Mouse (Mus musculus) limb, embryonic 11.5 days (tissue): ENCODE data around the gene Sec13. TPM values are rescaled to one million over a fixed set of nuclear protein-coding genes. Genes with fewer than 3 reads are reported as not detected.
A peak's percentile ranks its signal among the peaks of the same experiment; 100 is the strongest.

Experiments used
- ATAC-seq: fragments of 200-750 bp; cut with Nextera tagmentation; 2 replicates; pipeline ENCODE4 v1.8.0; 2017; ENCODE audit warnings: low read depth; ENCODE audit not compliant: insufficient number of reproducible peaks, low FRiP score, low TSS enrichment
- DNase-seq: peaks from one replicate; pipeline ENCODE4 v3.0.0-alpha.2; 2015; ENCODE audit warnings: low spot score
- H3K27ac ChIP-seq: fragments of 300-500 bp; sonication (generic); replicated peaks from 2 replicates; pipeline ENCODE4 v1.5.1; 2014; ENCODE audit warnings: low read depth, mild to moderate bottlenecking, low read length
- H3K27me3 ChIP-seq: fragments of 300-500 bp; sonication (generic); 2 replicates; pipeline ENCODE4 v1.6.1; 2014; ENCODE audit warnings: mild to moderate bottlenecking, low read length, mixed read lengths; ENCODE audit not compliant: control insufficient read depth, insufficient read depth
- H3K36me3 ChIP-seq: fragments of 300-500 bp; sonication (generic); 2 replicates; pipeline ENCODE4 v1.6.1; 2014; ENCODE audit warnings: mild to moderate bottlenecking, low read length, moderate library complexity, mixed read lengths; ENCODE audit not compliant: control insufficient read depth, insufficient read depth
- H3K4me1 ChIP-seq: fragments of 300-500 bp; sonication (generic); 2 replicates; pipeline ENCODE4 v1.6.1; 2014; ENCODE audit warnings: low read length, mixed read lengths; ENCODE audit not compliant: control insufficient read depth, insufficient read depth
- H3K4me2 ChIP-seq: fragments of 300-500 bp; sonication (generic); 2 replicates; pipeline ENCODE4 v1.6.1; 2014; ENCODE audit warnings: low read depth, mild to moderate bottlenecking, moderate library complexity; ENCODE audit not compliant: severe bottlenecking
- H3K4me3 ChIP-seq: fragments of 300-500 bp; sonication (generic); 2 replicates; pipeline ENCODE4 v1.5.1; 2014; ENCODE audit warnings: low read depth, low read length
- H3K9ac ChIP-seq: fragments of 300-500 bp; sonication (generic); 2 replicates; pipeline ENCODE4 v1.6.1; 2014; ENCODE audit warnings: mild to moderate bottlenecking, low read length
- H3K9me3 ChIP-seq: fragments of 300-500 bp; sonication (generic); 2 replicates; pipeline ENCODE4 v1.6.1; 2016; ENCODE audit warnings: low read length; ENCODE audit not compliant: control insufficient read depth
- WGBS: fragments of 180-500 bp; shearing (Covaris S2); extraction: QIAGEN DNeasy Blood & Tissue Kit; methylation state at CpG from one replicate; pipeline ENCODE4 v1.1.7; 2014; 5-methylcytosine and 5-hydroxymethylcytosine counted together
- microRNA-seq: library from miRNA; unstranded; fragments of <30 nt; microRNA quantifications from one replicate; pipeline ENCODE4, GENCODE M21; 2016
- polyA plus RNA-seq: library from polyadenylated mRNA; unstranded; fragments of >200 nt; fragmentation: Nextera tagmentation; extraction: Ambion mirVana; gene quantifications from 2 replicates; pipeline ENCODE4 v1.2.1, GENCODE M21; 2014

Gene Sec13
- polyA plus RNA-seq, 1 experiment from 2014 or later = 307 TPM

GRCm38 (mm10) chr6:113686551-113687125 is 53.9 kb downstream of the Sec13 start:
- ATAC-seq = no peak
- no peaks in the 10 kb centered on the region for H3K36me3 ChIP-seq
- 50% methylated on average over 8 of the region's 8 CpGs for WGBS
- no peak overlapping the region for H3K4me3 ChIP-seq
- no peak overlapping the region for H3K27ac ChIP-seq
- H3K4me1 ChIP-seq = peaks cover 14% of the 10 kb centered on the region
- no peaks in the 10 kb centered on the region for H3K9me3 ChIP-seq
- H3K9ac ChIP-seq = no peak overlapping the region
- H3K4me2 ChIP-seq = no peak overlapping the region
- no peaks in the 10 kb centered on the region for H3K27me3 ChIP-seq
- DNase-seq = no peak

GRCm38 (mm10) chr6:113683081-113683825 is 57.3 kb downstream of the Sec13 start:
- Histone ChIP-seq H3K4me1 (no peaks in the 10 kb centered on the region), H3K9ac (no peak overlapping the region), H3K36me3 (no peaks in the 10 kb centered on the region), H3K27me3 (no peaks in the 10 kb centered on the region), H3K4me3 (no peak overlapping the region), H3K9me3 (no peaks in the 10 kb centered on the region), H3K4me2 (no peak overlapping the region), H3K27ac (no peak overlapping the region)
- ATAC-seq (no peak), DNase-seq (no peak)
- WGBS = 87% methylated on average over 10 of the region's 10 CpGs

GRCm38 (mm10) chr6:113681271-113681670 is 59.3 kb downstream of the Sec13 start:
- no peak overlapping the region for H3K4me3 ChIP-seq
- peak; percentile 85 for DNase-seq
- no peak overlapping the region for H3K9ac ChIP-seq
- no peaks in the 10 kb centered on the region for H3K9me3 ChIP-seq
- H3K4me2 ChIP-seq = no peak overlapping the region
- WGBS = 22% methylated on average over 4 of the region's 4 CpGs
- no peak for ATAC-seq
- no peak overlapping the region for H3K27ac ChIP-seq
- H3K4me1 ChIP-seq = no peaks in the 10 kb centered on the region
- no peaks in the 10 kb centered on the region for H3K36me3 ChIP-seq
- H3K27me3 ChIP-seq = no peaks in the 10 kb centered on the region

- Histone ChIP-seq H3K9me3 (no peaks in the 10 kb centered on the region), H3K27ac (no peak overlapping the region), H3K9ac (no peak overlapping the region), H3K4me1 (no peaks in the 10 kb centered on the region), H3K4me3 (no peak overlapping the region), H3K27me3 (no peaks in the 10 kb centered on the region), H3K4me2 (no peak overlapping the region), H3K36me3 (no peaks in the 10 kb centered on the region)
- ATAC-seq = no peak
- DNase-seq = no peak
- 80% methylated on average over 9 of the region's 9 CpGs for WGBS
Measured at GRCm38 (mm10) chr6:113679993-113680566, 60.5 kb downstream of the Sec13 start.

DNA sequence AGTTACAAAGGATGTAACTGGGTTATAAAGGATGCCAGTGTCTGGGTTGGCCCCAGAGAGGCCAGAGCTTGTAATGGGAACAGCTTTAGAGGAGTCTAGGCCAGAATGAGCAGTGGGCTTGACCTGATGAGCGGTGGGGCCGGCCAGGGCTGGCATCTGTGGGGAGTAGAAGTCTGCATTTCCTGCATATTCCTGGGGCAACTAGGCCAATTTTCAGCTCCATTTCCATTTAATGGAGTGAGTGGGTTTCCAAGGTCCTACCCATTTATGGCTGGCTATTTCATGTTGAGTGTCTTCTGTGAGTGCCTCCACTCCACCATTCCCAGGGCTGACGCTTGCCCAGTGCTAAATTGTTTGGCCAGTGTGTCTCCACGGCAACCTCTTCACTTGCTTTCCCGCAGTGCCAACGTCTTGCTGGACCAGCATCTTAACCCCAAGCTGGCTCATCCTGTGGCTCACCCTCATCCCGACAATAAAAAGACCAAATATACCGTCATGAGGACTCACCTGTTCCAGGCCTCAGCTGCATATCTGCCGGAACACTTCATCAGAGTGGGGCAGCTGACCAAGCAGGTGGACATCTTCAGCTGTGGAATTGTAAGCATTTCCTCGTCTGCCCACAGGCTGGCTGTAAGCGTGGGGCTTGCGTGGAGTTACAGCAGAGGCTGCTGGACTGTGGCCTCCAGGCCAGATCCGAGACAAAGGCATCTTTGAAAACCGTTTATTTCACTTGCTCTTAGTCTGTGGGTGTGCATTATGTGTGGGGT is 62.1 kb downstream of the Sec13 start:
- ATAC-seq (no peak), DNase-seq (no peak)
- no peaks in the 10 kb centered on the region for H3K9me3 ChIP-seq
- H3K4me3 ChIP-seq = no peak overlapping the region
- no peak overlapping the region for H3K4me2 ChIP-seq
- H3K36me3 ChIP-seq = no peaks in the 10 kb centered on the region
- WGBS = 83% methylated on average over 14 of the region's 14 CpGs
- H3K4me1 ChIP-seq = no peaks in the 10 kb centered on the region
- no peak overlapping the region for H3K27ac ChIP-seq
- no peak overlapping the region for H3K9ac ChIP-seq
- H3K27me3 ChIP-seq = no peaks in the 10 kb centered on the region

Small RNAs within 50 kb of the gene (microRNA-seq; reads per million reads assigned to microRNA genes)
- gene Mir7042 = not detected

Other genes starting within 250 kb of the Sec13 start
- gene Prrt3, start 238.8 kb downstream of the Sec13 start, polyA plus RNA-seq = 0.31 and 0.33 TPM in 2 replicates
- gene Emc3, start 209.1 kb downstream of the Sec13 start, polyA plus RNA-seq = 74.5 and 74.8 TPM in 2 replicates
- gene Fancd2, start 209.1 kb downstream of the Sec13 start, polyA plus RNA-seq = 17.0 and 22.2 TPM in 2 replicates
- gene Fancd2os, start 140.0 kb downstream of the Sec13 start, polyA plus RNA-seq = 0.19 and 0.40 TPM in 2 replicates
- gene Brk1, start 136.0 kb downstream of the Sec13 start, polyA plus RNA-seq = 220 and 221 TPM in 2 replicates
- 60.3 and 60.5 TPM in 2 replicates for gene Vhl, start 116.8 kb downstream of the Sec13 start, polyA plus RNA-seq
- gene Irak2, start 102.3 kb downstream of the Sec13 start, polyA plus RNA-seq = 2.9 and 3.9 TPM in 2 replicates
- 1.1 and 1.6 TPM in 2 replicates for gene Tatdn2, start 43.7 kb downstream of the Sec13 start, polyA plus RNA-seq
- 0.72 and 1.3 TPM in 2 replicates for gene Ghrl, start 20.9 kb downstream of the Sec13 start, polyA plus RNA-seq